Mouse (Mus musculus) retina, postnatal 7 days (tissue): ENCODE results near the gene Tyrobp.

ENCODE experiments used
- DNase-seq: peaks from one replicate; pipeline ENCODE4 v3.0.0-alpha.2; 2012; ENCODE audit warnings: low read depth, low spot score

Tyrobp gene

DNA sequence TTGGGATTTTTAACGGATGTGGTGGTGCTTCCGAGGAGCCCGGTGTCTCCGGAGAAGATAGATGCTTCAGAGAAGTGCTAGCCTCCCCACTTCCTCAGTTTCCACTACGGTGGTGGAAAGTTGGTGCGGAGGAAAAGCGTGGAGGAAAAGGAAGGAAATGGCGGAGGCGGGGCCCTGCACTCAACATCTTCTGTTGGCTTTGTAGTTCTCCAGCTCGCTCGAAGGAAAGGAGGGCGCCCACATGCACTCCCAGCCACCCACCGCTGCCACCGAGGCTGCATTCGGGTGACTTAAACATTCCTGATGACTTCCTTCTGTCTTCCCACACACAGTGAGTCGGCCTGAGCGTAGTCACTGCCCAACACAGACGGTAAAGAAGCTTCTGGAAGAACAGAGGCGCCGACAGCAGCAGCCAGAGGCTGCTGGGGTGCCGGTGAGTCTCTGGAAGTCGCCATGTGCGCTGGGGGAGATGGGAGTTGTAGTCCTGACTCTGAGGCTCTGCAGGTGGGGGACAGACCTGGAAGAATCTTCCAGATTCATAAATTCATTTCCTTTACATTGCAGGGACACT is 9.6 kb downstream of the Tyrobp start:
- DNase-seq, result no peak

- DNase-seq, result no peak
Observed at GRCm38 (mm10) chr7:30429327-30429726, 15.8 kb downstream of the Tyrobp start.

DNA sequence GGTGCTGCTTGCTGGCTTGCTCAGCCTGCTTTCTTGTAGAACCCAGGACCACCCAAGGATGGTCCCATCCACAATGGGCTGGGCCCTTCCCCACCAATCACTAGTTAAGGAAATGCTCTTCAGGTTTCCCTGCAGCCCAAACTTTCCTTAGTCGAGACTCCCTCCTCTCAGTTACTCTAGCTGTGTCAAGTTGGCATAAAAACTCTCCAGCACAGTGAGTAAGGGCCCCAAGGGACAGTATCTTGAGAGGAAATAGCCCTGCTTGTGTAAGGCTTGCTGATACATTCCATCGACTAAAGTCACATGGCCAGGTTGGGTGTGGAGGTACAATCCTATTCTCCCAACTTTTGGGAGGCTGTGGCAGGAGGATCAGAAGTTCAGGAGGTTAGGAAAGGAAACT is 16.6 kb downstream of the Tyrobp start:
- no peak for DNase-seq

DNA sequence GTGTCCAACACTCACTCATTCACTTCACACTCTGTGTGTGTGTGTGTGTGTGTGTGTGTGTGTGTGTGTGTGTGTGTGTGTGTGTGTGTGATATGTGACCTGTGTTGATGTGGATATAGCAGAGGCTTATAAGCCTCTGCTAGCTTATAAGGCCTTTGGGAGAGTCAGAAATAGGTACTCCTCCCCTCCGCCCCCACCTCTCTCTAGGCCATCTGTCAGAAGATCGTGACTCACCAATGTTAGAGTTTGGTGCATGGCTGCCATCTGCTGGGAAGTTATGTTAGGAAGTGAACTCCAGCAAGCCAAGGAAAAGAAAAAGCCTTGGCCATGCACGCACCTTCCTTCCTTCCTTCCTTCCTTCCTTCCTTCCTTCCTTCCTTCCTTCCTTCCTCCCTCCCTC is 18.2 kb downstream of the Tyrobp start:
- DNase-seq, result peak; percentile 81

GRCm38 (mm10) chr7:30434238-30434637 is 20.7 kb downstream of the Tyrobp start:
- no peak for DNase-seq

DNA sequence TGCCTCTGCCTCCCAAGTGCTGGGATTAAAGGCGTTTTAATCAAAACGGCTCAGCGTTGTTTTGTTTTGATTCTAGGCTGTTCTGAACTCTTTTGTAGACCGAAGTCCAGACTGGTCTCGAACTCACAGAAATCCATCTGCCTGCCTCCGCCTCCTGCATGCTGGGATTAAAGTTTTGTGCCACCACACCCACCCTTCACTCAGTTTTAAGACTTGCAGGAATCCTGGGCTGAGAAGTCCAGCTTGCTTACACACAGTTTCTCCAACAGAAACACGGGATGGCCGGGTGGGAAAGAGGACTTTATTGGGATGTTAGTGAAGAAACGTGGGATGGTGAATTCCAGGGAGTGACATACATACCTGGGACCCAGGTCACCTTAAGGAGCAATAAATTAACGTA is 21.1 kb downstream of the Tyrobp start:
- DNase-seq, result no peak

GRCm38 (mm10) chr7:30435156-30435555 is 21.6 kb downstream of the Tyrobp start:
- DNase-seq, result no peak

GRCm38 (mm10) chr7:30436879-30437278 is 23.3 kb downstream of the Tyrobp start:
- no peak for DNase-seq

DNA sequence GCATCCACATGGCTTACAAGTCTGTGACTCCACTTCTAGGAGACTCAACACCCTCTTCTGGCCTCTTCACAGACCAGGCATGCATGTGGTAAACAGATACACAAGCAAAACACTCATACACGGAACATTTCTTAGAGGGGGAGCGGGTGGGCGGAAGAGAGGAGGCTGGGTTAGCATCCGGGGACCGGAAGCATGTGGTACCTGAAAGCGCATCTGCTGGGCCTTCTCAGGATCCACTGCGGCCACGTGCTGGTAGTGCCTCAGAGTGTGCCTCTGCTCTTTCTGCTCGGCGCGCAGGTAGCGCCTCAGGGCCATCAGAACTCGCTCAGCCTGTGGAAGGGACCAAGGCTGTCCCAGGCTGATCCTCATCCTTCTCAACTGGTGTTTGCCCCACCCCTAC is 26.2 kb downstream of the Tyrobp start:
- DNase-seq, result no peak

DNA sequence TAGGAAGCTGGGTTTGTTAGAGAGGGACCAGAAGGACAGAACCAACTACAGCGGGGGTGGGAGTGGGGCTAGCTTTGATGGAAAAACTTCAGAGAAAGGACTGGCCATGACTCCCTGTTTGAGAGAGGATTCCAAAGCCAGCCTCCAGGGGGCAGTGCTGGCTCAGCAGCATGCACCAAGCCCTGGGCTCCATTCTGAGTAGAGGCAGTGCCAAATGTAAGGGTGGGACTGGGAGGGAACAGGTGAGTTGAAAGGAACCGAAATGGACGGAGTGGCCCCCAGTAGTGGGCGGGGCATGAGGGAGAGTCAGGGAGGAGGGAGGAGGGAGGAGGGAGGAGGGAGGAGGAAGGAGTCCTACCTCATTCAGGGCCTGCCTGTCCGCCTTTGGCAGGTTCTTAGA is 27.1 kb downstream of the Tyrobp start:
- DNase-seq, result no peak

DNA sequence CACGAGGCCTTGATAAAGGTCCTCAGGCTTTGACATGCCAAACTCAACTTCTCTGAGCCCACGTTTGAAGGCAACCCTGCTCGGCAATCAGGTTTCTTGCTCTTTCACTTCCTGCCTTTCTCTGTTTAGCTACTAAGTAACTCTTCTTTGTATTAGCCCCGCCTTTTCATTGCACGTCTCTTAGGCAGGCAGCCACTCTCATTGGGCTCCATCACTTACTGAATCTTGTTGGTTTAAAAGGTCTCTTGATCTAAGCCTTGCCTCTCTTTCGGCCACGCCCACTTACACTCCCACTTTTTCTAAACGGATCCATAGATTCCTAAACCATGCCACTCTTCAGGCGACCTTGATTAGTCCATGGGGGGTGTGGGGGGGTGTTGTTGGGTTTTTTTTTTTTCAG is 30.1 kb downstream of the Tyrobp start:
- no peak for DNase-seq

DNA sequence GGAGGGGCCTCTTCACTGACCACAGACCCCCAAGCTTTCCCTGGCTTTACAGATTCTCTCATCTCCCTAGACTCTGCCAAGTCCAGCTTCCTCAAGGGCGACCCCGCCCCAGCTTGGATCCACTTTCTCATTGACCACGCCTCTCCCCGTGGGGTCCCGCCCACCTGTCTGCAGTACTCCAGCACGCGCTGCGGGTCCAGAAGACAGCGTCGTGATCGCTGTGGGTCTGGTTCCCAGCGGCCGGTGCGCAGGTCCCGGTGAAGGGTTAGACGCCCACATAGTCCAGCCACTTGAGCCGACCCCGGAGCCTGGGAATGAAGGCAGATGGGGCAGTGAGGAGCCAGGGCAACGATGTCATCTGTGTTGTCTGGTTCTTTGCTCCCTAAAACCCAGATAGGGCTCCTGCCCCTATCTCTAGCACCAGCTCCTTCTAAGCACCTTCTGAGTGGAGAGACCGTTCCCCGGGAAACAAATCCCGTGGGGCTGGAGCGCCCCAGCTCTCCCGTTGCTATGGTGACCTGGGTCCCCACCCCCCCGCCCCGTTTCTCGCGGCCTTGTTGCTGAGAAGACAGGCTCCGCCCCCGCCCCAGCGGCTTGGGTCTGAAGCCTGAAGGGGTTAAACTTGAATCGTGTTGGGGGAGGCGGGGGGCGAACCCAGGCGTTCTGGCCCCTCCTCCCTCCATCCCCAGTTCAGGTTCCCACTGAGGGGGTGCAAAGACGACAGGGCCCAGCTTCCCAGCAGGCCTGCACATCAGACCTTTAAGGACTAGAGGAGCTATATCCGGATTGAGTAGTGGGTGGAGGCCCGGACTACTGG is 30.8 kb downstream of the Tyrobp start:
- DNase-seq, result no peak

DNA sequence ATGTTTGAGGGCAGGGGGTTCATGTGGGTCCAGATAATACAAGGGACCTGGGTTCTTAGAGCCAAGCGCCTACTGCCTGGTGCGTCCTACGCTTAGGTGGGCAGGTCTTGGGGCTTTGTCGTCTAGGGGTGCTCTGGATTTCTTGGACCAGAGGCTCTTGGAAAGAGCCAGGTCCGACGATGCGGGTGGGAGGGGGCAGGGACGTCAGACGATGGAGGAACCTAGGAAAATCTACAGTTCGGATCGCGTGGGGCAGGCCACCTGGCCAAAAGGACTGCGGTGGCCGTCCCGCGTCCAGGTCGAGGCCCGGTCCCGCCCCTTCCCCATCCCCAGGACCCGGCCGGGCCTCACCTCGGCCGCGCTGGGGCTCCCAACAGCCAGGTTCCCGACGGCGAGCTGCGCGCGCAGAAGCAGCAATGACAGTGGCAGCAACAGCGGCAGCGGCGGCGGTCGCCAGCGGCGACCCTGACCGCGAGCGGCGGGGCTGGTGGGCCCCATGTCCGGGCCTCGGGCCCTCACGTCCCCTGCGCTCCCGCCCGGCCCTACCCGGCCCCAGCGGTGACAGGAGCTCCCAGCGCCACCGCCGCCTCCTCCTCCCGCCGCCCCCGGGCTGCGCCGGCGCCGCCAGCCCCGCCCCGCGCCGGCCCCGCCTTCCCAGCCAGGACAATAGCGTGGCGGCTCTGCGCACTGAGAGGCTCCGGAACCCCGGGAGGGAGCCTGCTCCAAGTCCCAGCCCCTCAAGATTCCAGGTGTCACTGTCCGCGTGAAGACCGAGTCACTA is 31.6 kb downstream of the Tyrobp start, which contains the start of gene Aplp1:
TSS of gene Aplp1 (minus strand) at position 565 of the 781 bp plus-strand sequence.
- peak; percentile 42 for DNase-seq

DNA sequence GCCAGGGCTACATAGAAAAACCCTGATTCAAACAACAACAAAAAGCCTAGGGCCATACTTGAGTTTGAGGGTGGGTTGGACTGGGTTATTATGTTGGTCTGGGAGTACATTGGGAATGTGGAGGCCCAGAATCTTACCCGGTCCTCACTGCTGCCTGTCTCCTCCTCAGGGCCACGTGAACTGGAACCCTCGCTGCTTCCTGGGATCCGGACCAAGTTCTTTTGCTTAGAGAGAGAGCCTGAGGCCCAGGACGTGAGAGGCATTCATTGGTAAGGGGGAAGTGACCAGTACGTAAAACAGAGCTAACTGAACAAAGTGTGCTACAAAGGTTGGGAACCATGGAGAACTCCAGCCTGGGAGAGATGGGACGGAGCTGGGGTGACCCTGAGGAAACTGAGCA is 36.7 kb downstream of the Tyrobp start:
- no peak for DNase-seq

DNA sequence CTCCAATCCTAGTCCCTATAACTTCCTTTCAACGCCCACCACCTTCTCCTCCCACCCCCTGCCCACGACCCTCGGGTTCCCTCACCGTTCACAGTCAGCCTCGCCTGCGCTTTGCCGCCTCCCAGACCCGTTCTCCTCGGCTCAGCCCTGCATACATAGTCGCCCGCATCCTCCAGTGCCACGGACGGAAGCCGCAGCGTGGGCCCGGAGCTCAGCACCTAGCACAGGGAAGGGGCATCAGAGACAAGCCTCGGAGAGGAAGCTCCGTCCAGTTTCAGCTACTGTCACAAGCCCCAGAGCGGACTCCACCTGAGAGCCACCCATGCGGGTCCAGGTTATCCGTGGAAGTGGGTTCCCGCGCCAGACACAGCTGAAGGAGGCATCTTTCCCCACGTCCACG is 39.8 kb downstream of the Tyrobp start:
- DNase-seq, result no peak

GRCm38 (mm10) chr7:30453766-30454165 is 40.2 kb downstream of the Tyrobp start:
- DNase-seq, result no peak

DNA sequence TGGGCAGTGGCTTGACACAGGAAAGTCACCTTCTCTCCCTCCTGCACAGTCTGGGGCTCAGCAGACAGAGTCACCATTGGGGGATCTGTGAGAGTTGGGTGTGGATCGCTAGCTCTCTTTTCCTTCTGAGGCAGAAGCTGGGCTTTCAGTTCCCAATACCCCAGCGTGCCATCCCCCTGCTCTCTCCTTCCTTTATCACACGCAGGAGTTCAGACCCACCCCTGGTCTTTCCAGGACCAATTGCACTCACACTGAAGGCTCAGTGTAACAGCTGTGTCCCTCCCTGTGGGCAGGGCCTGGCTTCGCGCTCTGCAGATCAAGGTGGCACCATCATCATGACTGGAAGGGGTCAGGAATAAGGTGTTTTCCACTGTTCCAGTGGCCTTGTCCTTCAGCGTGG is 40.7 kb downstream of the Tyrobp start:
- no peak for DNase-seq

- DNase-seq, result no peak
Observed at GRCm38 (mm10) chr7:30456487-30456886, 42.9 kb downstream of the Tyrobp start.

DNA sequence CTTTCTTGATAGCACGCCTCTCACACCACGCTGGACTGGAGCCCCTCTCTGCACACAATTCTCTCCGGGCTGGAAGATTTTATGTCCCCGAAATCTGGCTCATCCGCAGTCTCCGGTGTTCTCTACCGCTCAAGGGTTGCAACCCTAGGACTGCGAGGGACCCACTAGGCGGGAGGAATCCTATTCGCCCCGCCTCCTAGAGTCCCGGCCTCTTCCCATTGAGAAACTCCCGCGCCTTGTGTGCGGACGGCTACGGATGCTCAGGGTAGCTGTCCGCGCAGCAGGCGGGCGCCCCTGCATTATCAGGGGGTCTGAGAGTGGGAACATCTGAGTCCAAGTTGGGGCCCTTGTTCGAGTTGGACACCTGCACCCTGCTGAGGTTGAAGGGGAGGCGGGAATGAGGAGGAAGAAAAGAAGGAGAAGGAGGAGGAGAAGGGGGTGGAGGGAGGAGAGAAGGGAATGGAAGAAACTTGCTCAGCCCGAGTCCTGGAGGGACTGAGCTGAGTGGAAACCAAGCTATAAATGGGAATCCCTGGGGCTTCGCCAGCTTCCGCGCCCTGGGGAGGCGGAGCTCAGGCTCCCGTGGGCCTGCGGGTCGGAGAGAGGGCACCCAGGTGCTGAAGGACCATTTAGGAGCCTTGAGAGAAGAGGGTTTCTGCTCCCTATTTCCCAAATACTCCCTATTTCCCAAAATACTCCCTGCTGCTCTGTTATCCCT is 43.5 kb downstream of the Tyrobp start:
- DNase-seq, result no peak

DNA sequence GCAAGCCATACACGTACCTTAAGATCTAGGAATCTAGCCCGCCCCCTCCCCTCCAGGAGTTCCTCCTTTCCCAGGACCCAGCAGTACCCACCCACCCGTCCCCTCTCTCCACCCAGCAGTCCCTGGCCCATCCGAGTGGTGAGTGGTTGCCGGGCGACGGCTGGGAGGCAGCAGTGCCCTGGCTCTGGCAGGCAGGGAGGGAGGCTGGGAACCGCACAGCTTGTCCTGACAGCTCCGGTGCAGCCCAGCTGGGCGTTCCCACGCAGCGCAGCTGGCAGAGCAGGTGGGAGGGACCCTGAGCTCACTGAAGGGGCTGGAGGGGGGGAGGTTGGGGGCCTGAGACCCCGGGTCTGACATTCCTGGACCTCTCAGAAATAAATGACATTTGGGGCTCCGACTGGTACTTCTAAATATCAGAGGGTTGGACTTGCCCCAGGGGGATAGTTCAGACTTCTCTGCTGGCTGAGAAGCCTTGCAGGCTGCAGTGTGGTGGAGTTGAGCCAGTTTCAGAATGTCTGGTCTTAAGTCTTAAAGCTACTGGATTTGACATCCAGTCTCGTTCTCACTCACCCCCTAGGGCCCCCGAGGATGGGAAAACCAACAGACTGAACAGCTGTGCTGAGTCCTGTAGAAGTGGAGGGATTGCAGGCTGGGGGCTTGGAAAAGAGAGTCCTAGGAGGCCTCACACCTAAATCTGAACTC is 44.2 kb downstream of the Tyrobp start, which contains the start of the genes Kirrel2 and Nphs1:
TSS of gene Kirrel2 (minus strand) at position 62 of the 702 bp plus-strand sequence.
TSS of gene Nphs1 (plus strand) at position 687 of the 702 bp plus-strand sequence.
- no peak for DNase-seq

DNA sequence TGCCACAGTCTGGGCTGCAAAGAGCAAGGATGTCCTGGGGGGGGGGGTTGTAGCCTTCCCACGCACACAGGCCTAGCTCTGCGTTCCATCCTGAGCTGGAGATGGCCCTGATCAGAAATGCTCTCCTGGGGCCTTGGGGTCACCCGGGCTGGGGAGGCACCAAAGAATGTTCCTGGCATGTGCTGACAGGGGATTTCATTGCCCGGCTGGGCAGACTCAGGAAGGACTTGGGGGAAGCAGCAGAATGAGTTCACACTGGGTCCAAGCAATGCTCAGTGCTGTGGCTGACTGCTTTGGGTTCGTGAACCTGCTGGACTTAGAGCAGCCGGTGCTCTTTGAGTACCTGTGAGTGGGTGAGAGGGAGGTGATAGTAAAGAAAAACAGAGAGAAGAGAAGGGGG is 45.9 kb downstream of the Tyrobp start:
- no peak for DNase-seq
